Mouse (Mus musculus) kidney, postnatal 14 days (tissue): Measurements from ENCODE around the gene Endod1.
"Not testable (repeated sequence)": the region's sequence is repeated elsewhere in the genome, so short reads cannot be mapped to it uniquely, and the experiment has no call there.

Experiments used
- DNase-seq: peaks from one replicate; pipeline ENCODE4 v3.0.0; 2022; ENCODE audit warnings: mixed read lengths

The Endod1 gene

DNA sequence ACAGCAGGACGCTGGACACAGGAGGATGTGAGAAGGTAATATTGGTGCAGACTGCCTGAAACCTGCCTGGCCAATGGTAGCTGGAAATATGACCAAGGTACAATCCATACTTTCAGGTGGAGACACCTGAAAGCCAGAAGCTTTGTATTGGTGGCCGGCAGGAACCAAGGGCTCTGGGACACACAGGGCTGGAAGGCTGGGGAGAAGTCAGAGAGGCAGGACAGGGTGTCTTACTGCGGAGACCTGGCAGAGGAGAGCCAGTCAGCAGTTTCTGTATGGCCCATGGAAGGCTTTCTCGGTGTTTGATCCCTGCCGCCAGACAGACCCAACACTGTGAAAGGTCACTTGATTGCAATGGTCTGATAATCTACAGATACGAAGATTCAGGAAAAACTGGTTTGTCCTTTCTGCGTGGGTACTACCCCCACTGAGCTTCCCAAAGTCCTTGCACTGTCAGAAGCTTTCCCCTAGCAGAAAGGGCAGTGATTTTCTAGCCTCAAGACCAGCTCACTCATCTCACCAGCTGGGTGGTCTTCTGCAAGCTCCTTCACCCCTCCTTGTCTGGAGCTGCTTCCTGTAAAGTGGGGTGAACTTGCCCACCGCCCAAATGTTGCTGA lies 1.4 kb downstream of the Endod1 start:
- no peak for DNase-seq

GRCm38 (mm10) chr9:14378151-14378550 lies 3.2 kb downstream of the Endod1 start:
- DNase-seq, result peak; percentile 53

DNA sequence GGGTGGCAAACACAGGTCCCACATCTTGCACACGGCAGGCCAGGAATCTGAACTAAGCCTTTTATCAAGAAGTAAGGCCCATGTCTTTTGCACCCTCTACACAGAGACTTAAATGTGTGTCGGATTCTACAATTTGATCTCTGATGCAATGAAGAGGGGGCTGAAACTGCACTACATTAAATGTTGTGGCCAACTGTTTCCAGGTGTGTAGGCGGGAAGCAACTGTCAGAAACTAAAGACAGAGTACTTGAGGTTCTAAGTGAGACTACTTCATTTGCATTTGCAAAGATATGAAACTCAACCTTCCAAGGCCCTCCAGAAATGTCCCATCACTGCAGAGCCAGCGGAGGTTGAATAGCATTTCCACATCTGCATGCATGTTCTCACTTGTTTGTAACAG lies 5.2 kb downstream of the Endod1 start:
- no peak for DNase-seq

GRCm38 (mm10) chr9:14372440-14372839 lies 8.9 kb downstream of the Endod1 start:
- no peak for DNase-seq

DNA sequence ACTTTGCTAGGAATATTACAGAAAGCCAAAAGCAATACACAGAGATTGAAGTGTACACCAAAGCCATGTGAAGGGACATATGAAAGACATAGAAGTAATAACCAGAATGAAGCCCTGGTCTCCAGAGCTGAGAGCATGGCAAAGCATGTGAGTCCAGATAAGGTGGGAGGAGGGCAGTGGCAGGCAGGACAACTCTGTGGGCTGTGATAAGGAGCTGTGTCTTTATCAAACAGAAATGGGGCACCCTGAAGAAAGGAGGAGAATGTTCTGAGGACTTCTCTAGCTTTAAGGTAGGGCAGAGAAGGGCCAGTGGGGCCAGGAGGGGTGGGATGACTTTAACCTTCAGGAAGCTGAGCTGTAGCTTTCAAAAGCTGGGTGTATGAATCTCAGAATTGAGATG lies 12.0 kb downstream of the Endod1 start:
- DNase-seq, result no peak

DNA sequence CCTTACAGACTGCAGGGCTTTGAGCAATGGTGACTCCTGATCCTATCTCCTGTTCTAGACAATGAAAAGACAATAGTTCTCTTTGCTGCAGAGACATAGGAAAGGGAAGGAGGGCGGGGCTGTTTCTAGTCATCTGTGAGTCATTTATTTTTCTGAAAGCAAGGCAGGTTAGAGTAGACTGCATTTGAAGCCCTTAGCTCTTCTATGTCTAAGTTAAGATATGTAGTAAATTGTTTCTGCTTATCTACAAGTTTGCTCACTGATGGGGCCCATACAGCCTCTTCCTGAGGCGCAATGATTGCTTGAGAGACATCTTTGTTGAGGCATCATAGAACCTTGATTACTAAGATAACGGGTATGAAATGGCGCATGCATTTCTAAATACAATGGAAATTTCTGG lies 13.5 kb downstream of the Endod1 start:
- no peak for DNase-seq

GRCm38 (mm10) chr9:14365481-14366125 lies 15.7 kb downstream of the Endod1 start:
- DNase-seq, result peak; percentile 36

DNA sequence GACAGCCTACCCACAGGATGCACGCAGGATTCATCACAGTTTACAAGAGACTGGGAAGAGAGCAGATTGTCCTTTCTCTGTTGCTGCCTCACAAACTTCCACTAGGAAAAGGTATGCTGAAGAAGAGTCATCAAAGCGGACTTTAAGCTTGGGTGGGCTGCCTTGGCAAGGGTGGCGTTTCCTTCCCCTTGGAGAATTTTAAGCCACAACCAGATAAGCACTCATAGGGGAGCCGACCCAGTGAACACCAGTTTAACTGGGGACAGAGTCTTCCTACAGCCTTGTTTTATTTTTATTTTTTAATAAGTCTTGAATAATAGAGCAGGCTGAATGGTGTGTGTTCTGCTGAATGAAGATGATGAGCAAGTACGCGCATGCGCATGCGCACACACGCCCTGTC lies 16.6 kb downstream of the Endod1 start:
- DNase-seq, result no peak

- DNase-seq, result peak; percentile 40
These were observed 17.8 kb downstream of the Endod1 start for GRCm38 (mm10) chr9:14363540-14363939.

DNA sequence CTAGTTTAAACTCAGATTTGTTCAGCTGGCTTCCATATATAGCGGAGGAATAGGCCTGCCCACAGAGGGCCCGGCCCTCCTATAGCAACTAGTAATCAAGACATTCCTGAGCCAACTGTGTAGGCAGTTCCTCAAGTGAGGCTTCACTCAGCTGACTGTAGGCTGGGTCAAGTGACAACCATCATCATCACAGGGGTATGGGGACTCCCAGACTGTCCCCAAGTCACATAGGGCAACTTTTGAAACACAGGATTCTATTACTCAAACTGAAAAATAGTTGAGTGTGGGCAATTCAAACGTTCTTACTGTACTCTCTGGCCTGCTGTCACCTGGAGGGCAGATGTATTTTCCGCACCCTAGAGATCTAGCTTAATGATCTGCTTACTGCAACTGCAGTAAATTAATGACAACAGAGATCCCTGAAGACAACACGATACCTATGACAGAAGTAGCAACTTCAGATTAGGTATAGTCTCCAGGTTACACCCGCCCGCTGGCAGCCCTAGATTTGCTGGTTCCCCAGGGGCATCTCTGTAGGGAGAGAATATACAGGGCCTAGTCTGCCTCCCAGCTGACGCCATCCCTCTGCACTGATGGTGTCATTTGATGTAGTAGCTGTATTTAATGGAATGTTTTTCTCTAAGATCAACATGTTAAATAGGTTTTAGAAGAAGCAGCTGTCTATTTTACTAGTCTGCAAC lies 19.1 kb downstream of the Endod1 start:
- DNase-seq, result no peak

DNA sequence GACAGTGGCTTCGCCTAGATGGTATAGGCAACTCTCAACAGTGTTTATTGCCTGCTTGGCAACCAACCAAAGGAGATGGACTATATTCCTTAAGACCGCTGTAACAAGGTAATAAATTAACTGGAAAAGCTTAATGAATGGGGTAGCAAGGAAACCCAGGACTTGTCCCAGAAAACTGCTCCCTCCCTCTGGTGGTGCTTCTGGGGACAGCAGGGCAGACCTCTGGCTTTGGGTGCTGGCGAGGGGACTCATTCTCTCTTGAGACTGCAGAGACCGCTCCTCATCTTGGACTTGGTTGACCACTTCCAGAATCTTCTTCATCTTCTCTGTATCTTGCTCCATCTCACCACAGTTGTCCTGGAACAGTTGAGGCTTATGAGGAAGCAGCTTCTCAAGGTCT lies 24.3 kb downstream of the Endod1 start:
- DNase-seq, result peak; percentile 20

- no peak for DNase-seq
These were observed 26.5 kb downstream of the Endod1 start for GRCm38 (mm10) chr9:14354852-14355251.

- no peak for DNase-seq
These were observed 29.0 kb downstream of the Endod1 start for GRCm38 (mm10) chr9:14352337-14352736.

- DNase-seq, result no peak
These were observed 30.5 kb downstream of the Endod1 start for GRCm38 (mm10) chr9:14350787-14351186.

DNA sequence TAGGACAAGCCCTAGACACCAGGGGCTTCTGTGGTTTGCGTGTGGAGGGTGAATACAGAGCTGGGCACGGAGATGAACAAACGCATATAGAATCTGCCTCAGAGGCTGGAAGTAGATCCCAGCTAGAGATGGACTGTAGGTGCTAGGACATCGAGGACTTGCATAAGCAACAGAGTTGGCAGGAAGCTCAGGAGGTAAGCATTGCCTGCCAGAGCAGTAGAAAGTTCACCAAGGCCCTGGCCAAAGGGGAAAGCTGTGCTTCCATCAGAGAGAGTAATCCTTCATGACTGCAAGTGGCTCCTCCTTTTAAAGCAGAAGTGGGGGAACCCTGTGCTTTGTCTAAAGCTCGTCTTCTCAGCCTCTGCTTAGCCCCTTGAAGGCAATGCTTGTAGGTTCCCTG lies 31.9 kb downstream of the Endod1 start:
- DNase-seq, result no peak

DNA sequence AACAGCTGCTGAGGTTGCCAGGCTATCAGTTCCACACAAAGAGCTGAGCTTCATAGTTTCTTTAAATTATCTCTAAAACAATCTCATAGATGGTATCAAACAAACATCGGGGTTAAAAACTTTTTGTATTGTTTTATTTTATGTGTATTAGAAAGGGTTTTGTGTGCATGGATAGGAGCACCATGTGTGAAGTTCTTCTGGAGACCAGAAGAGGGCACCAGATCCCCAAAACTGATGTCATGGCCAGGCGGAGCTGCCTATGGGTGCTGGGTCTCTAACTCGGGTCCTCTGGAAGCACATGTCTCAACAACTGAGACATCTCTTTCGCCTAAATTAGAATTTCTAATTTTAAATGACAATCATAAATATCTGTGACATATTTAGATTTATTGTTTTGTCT lies 32.9 kb downstream of the Endod1 start:
- DNase-seq, result peak; percentile 26

DNA sequence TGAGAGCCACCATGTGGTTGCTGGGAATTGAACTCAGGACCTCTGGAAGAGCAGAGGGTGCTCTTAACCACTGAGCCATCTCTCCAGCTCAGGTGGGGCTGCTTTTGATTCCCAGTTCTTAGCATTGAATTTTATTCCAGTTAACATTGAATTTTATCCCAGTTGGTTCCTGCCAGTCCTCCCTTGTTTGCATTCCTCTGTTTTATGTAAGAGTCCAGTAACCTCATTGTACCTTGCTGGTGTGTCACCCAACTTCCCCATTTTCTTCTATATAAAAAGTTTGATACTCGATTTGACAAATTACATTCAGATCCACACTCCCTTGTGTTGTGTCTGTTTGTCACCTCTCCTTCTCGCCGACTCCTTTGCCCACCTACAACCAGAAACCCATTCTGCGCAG lies 35.4 kb downstream of the Endod1 start:
- not testable (repeated sequence) for DNase-seq

DNA sequence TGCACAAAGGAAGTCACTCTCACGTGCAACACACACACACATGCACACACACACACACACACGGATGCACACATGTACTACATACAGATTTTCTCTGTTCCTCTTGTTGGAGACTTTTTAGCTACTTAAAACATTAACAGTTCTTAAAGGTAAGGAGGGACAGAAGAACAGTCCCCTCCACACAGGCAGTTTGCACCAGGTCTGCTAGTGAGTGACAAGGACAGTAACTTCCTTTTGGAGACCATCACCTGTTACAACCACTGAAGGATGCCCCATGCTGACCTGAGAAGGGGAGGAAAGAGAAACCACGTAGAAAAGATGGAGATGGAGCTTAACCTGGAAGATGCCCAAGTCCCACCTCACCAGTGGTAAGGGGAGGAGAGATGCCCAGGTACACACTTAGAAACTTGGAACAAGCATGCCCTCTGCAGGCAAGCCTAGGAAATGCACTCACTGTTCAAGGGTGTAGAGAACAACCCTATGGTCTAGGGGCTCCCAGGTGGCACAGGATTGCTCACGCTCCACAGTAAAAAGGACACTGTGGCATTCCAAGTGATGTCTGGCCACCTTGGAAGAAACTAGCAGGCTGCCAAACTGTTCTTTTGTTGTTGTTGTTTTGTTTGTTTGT lies 39.2 kb downstream of the Endod1 start:
- DNase-seq, result peak; percentile 79

GRCm38 (mm10) chr9:14338701-14339100 lies 42.6 kb downstream of the Endod1 start:
- DNase-seq, result peak; percentile 21

GRCm38 (mm10) chr9:14336901-14337300 lies 44.4 kb downstream of the Endod1 start:
- no peak for DNase-seq

GRCm38 (mm10) chr9:14335829-14336228 lies 45.5 kb downstream of the Endod1 start:
- no peak for DNase-seq

DNA sequence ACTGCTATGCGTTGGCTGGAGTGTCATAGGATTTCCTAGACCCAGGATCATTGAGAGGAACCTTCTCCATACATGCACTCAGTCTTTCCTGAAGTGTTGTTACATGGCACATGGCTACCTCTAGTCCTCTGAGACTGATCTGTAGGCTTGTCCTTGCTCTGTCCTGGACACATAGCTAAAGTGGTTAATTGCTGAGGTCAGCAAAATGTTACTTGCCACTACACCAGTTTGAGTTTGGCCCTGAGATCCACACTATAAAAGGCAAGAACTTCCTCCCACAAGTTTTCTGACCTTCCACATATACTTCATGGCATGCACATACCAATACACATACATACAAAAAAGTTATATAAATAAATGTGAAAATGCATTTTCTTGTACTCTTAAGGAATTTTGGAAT lies 64.7 kb downstream of the Endod1 start:
- DNase-seq, result no peak

GRCm38 (mm10) chr9:14314477-14314876 lies 66.8 kb downstream of the Endod1 start:
- DNase-seq, result no peak

DNA sequence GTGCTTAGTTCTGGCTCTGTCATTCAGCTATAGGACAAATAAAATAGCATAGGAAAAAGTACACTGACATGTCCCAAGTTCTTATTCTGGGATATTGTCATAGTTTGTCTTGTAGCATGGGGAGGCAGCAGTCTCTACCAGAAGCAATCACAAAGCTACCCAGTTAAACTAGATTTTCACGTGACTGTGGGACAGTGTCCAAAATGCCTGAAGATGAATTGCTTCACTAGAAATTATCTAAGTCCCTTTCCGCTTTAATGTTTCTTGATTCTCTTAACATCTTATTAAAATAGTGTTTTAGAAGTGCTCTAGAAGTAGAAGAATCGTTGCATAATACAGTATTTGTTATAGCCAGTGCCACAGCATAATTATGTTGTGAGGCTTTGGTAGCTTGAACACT lies 67.3 kb downstream of the Endod1 start:
- DNase-seq, result no peak
